Mouse (Mus musculus) neural tube, embryonic 14.5 days (tissue): ENCODE measurements around the gene Fastkd5. TPM values are rescaled to one million over a fixed set of nuclear protein-coding genes. Genes with fewer than 3 reads are reported as not detected.
"Not testable (repeated sequence)": the region's sequence is repeated elsewhere in the genome, so short reads cannot be mapped to it uniquely, and the experiment has no call there.

Source experiments
- ATAC-seq: fragments of 200-750 bp; cut with Nextera tagmentation; 2 replicates; pipeline ENCODE4 v1.8.0; 2017; ENCODE audit warnings: low read depth, mild to moderate bottlenecking, moderate TSS enrichment, moderate library complexity
- H3K27ac ChIP-seq: fragments of 300-500 bp; sonication (generic); 2 replicates; pipeline ENCODE4 v1.5.1; 2014; ENCODE audit warnings: low read depth, mild to moderate bottlenecking, control low read depth, low read length, moderate library complexity, mixed read lengths
- H3K27me3 ChIP-seq: fragments of 300-500 bp; sonication (generic); 2 replicates; pipeline ENCODE4 v1.6.1; 2014; ENCODE audit warnings: low read length; ENCODE audit not compliant: control insufficient read depth, insufficient read depth
- H3K36me3 ChIP-seq: fragments of 300-500 bp; sonication (generic); 2 replicates; pipeline ENCODE4 v1.6.1; 2014; ENCODE audit warnings: low read length, mixed read lengths; ENCODE audit not compliant: control insufficient read depth, insufficient read depth
- H3K4me1 ChIP-seq: fragments of 300-500 bp; sonication (generic); 2 replicates; pipeline ENCODE4 v1.6.1; 2014; ENCODE audit warnings: low read length; ENCODE audit not compliant: control insufficient read depth, insufficient read depth
- H3K4me2 ChIP-seq: fragments of 300-500 bp; sonication (generic); 2 replicates; pipeline ENCODE4 v1.6.1; 2014; ENCODE audit warnings: mild to moderate bottlenecking, low read depth, low read length, control low read depth
- H3K4me3 ChIP-seq: fragments of 300-500 bp; sonication (generic); 2 replicates; pipeline ENCODE4 v1.5.1; 2014; ENCODE audit warnings: low read depth, low read length, control low read depth, mixed read lengths
- H3K9ac ChIP-seq: fragments of 300-500 bp; sonication (generic); replicated peaks from 2 replicates; pipeline ENCODE4 v1.6.1; 2014; ENCODE audit warnings: low read depth, mild to moderate bottlenecking, control low read depth, low read length, mixed read lengths
- H3K9me3 ChIP-seq: fragments of 300-500 bp; sonication (generic); 2 replicates; pipeline ENCODE4 v1.6.1; 2016; ENCODE audit warnings: low read length; ENCODE audit not compliant: control insufficient read depth
- WGBS: fragments of 180-500 bp; shearing (Covaris S2); extraction: QIAGEN DNeasy Blood & Tissue Kit; methylation state at CpG from one replicate; pipeline ENCODE4 v1.1.7; 2014; 5-methylcytosine and 5-hydroxymethylcytosine counted together
- polyA plus RNA-seq: library from polyadenylated mRNA; unstranded; fragments of >200 nt; fragmentation: Nextera tagmentation; extraction: Ambion mirVana; gene quantifications from 2 replicates; pipeline ENCODE4 v1.2.1, GENCODE M21; 2014

Gene Fastkd5
- polyA plus RNA-seq, 1 experiment from 2014 or later: 12.4 TPM

- Histone ChIP-seq H3K9ac (no peak overlapping the region), H3K27ac (no peak overlapping the region), H3K9me3 (no peaks in the 10 kb centered on the region), H3K4me1 (no peaks in the 10 kb centered on the region), H3K4me2 (no peak overlapping the region), H3K36me3 (peaks cover 64% of the 10 kb centered on the region), H3K27me3 (no peaks in the 10 kb centered on the region), H3K4me3 (no peak overlapping the region)
- no peak for ATAC-seq
- WGBS: 95% methylated on average over 6 of the region's 6 CpGs
These were observed 26.0 kb upstream of the Fastkd5 start for GRCm38 (mm10) chr2:130655660-130656339.

GRCm38 (mm10) chr2:130653760-130654159, 23.9 kb upstream of the Fastkd5 start:
- H3K4me1 ChIP-seq: no peaks in the 10 kb centered on the region
- H3K36me3 ChIP-seq: peaks cover 46% of the 10 kb centered on the region
- ATAC-seq: no peak
- no peak overlapping the region for H3K27ac ChIP-seq
- H3K27me3 ChIP-seq: no peaks in the 10 kb centered on the region
- no peaks in the 10 kb centered on the region for H3K9me3 ChIP-seq
- H3K4me3 ChIP-seq: no peak overlapping the region
- no peak overlapping the region for H3K9ac ChIP-seq
- no peak overlapping the region for H3K4me2 ChIP-seq
- WGBS: 97% methylated on average over 1 of the region's 1 CpGs

DNA sequence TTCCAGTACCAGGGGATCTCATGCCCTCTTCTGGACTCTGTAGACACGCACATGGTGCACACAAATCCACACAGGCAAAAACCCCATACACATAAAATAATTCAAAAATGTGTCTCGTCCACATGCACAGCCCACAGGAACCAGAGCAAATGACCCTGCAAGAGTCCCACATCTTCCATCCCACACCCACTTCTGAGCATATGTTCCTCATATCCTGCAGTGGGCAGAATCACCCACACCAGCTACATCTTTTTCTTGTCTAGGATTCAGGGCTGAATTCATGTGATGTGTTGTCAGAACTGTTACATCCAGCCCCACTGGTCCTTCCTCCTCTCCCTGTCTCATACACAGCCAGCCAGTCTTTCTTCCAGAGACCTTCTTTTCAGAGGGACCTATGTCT, 23.5 kb upstream of the Fastkd5 start:
- Histone ChIP-seq H3K9me3 (no peaks in the 10 kb centered on the region), H3K27me3 (no peaks in the 10 kb centered on the region), H3K4me3 (no peak overlapping the region), H3K9ac (no peak overlapping the region), H3K4me1 (no peaks in the 10 kb centered on the region), H3K36me3 (peaks cover 44% of the 10 kb centered on the region), H3K27ac (no peak overlapping the region), H3K4me2 (no peak overlapping the region)
- no peak for ATAC-seq
- WGBS: 92% methylated on average over 2 of the region's 2 CpGs

DNA sequence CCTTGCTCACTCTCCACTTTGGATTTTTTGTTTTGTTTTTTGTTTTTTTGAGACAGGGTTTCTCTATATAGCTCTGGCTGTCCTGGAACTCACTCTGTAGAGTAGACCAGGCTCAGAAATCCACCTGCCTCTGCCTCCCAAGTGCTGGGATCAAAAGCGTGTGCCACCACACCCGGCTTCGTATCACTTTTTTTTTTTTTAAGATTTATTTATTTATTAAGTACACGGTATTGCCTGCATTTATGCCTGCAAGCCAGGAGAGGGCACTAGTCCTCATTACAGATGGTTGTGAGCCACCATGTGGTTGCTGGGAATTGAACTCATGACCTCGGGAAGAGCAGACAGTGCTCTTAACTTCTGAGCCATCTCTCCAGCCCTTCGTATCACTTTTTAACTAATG, 19.2 kb upstream of the Fastkd5 start:
- not testable (repeated sequence) for H3K9me3 ChIP-seq, H3K4me3 ChIP-seq, H3K9ac ChIP-seq, ATAC-seq, H3K4me1 ChIP-seq, H3K27me3 ChIP-seq, H3K36me3 ChIP-seq, H3K4me2 ChIP-seq, H3K27ac ChIP-seq
- WGBS: 88% methylated on average over 6 of the region's 6 CpGs

- H3K4me2 ChIP-seq: no peak overlapping the region
- H3K9ac ChIP-seq: no peak overlapping the region
- ATAC-seq: no peak
- no peaks in the 10 kb centered on the region for H3K9me3 ChIP-seq
- WGBS: 82% methylated on average over 4 of the region's 4 CpGs
- H3K36me3 ChIP-seq: no peaks in the 10 kb centered on the region
- H3K4me1 ChIP-seq: peaks cover 2% of the 10 kb centered on the region; the same call in 1 of the 2 replicates
- no peak overlapping the region for H3K27ac ChIP-seq
- no peaks in the 10 kb centered on the region for H3K27me3 ChIP-seq
- H3K4me3 ChIP-seq: no peak overlapping the region
These were observed 15.4 kb upstream of the Fastkd5 start for GRCm38 (mm10) chr2:130645198-130645597.

GRCm38 (mm10) chr2:130642684-130643369, 13.0 kb upstream of the Fastkd5 start, which contains the start of gene Lzts3:
Gene Lzts3, minus strand, starts transcription at chr2:130642803.
- H3K27ac ChIP-seq: peak within 1 kb of the TSS; percentile 72
- WGBS: 5% methylated on average over 25 of the region's 40 CpGs
- no peaks in the 10 kb centered on the region for H3K36me3 ChIP-seq
- 0 out of 2 replicates have a peak, but pooled peaks cover 2% of the 10 kb centered on the region for H3K27me3 ChIP-seq
- peak within 1 kb of the TSS; percentile 83 for H3K9ac ChIP-seq
- peak; percentile 95 for ATAC-seq
- H3K4me3 ChIP-seq: peak within 1 kb of the TSS; percentile 68
- peak within 1 kb of the TSS; percentile 78 for H3K4me2 ChIP-seq
- H3K9me3 ChIP-seq: no peaks in the 10 kb centered on the region
- peaks cover 2% of the 10 kb centered on the region; the same call in 1 of the 2 replicates for H3K4me1 ChIP-seq

DNA sequence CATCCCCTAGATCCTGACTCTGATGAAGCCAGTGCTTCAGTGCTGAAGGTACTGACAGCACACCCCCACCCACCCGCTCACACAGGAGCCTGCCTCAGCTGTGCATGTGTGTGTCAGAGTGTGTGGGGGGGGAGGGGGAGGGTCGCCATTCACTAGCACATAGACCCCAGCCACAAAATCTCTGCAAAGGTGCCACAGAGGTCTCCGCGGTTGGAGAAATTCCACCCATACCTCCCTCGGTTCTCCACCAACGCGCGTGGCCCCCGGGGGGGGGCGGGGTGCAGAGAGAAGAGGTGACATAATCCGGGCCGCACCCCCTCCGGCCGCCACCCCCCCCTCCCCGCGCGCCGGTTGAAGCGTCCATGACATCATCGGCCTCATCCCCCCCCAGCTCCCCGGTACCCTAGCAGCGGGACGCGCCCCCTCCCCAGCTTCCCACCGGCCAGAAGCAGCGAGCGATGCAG, 12.4 kb upstream of the Fastkd5 start:
- peak overlapping the region; percentile 68 for H3K4me3 ChIP-seq
- H3K27me3 ChIP-seq: 0 out of 2 replicates have a peak, but pooled peaks cover 7% of the 10 kb centered on the region
- H3K36me3 ChIP-seq: no peaks in the 10 kb centered on the region
- H3K27ac ChIP-seq: peak overlapping the region; percentile 72
- H3K9ac ChIP-seq: peak overlapping the region; percentile 83
- peak; percentile 82 for ATAC-seq
- H3K4me1 ChIP-seq: peaks cover 2% of the 10 kb centered on the region; the same call in 1 of the 2 replicates
- H3K9me3 ChIP-seq: no peaks in the 10 kb centered on the region
- H3K4me2 ChIP-seq: peak overlapping the region; percentile 78
- WGBS: 2% methylated on average over 13 of the region's 27 CpGs

GRCm38 (mm10) chr2:130641351-130642025, 11.7 kb upstream of the Fastkd5 start:
- no peak overlapping the region for H3K27ac ChIP-seq
- H3K4me1 ChIP-seq: peaks cover 2% of the 10 kb centered on the region; the same call in 1 of the 2 replicates
- peak overlapping the region; percentile 78 for H3K4me2 ChIP-seq
- H3K36me3 ChIP-seq: no peaks in the 10 kb centered on the region
- H3K4me3 ChIP-seq: peak overlapping the region; percentile 68
- peaks cover 13% of the 10 kb centered on the region for H3K27me3 ChIP-seq
- WGBS: 66% methylated on average over 6 of the region's 6 CpGs
- peak overlapping the region; percentile 83; the same call in 1 of the 2 replicates for H3K9ac ChIP-seq
- no peak for ATAC-seq
- no peaks in the 10 kb centered on the region for H3K9me3 ChIP-seq
